Mouse (Mus musculus): ENCODE data around the gene Srp72.

GRCm38 (mm10) chr5:76969250-76969649 lies 5.2 kb upstream of the Srp72 start:
- no peak for TF ChIP-seq CTCF (IDR thresholded peaks at IDR 0.05; ENCODE audit: insufficient read depth, low read length)
- TF ChIP-seq POLR2A (IDR thresholded peaks at IDR 0.05; ENCODE audit: borderline replicate concordance, extremely low read depth, low read depth, low read length), result no peak
